Mouse (Mus musculus) thymus, adult 2 months (tissue): Measurements from ENCODE around the gene 1810043G02Rik.

Experiments
- CTCF ChIP-seq: fragments of 200-500 bp; IDR thresholded peaks from 2 replicates; pipeline ENCODE4 v1.5.1; 2012; ENCODE audit warnings: mild to moderate bottlenecking, control low read depth, low read length, moderate library complexity, borderline replicate concordance; ENCODE audit not compliant: control insufficient read depth, poor library complexity, insufficient read depth; ENCODE audit errors: extremely low read depth
- POLR2A ChIP-seq: fragments of 200-500 bp; IDR thresholded peaks from 2 replicates; pipeline ENCODE4 v1.6.1; 2012; ENCODE audit warnings: mild to moderate bottlenecking, low read length, control low read depth, moderate library complexity; ENCODE audit not compliant: control insufficient read depth, poor library complexity, insufficient read depth; ENCODE audit errors: extremely low read depth

DNA sequence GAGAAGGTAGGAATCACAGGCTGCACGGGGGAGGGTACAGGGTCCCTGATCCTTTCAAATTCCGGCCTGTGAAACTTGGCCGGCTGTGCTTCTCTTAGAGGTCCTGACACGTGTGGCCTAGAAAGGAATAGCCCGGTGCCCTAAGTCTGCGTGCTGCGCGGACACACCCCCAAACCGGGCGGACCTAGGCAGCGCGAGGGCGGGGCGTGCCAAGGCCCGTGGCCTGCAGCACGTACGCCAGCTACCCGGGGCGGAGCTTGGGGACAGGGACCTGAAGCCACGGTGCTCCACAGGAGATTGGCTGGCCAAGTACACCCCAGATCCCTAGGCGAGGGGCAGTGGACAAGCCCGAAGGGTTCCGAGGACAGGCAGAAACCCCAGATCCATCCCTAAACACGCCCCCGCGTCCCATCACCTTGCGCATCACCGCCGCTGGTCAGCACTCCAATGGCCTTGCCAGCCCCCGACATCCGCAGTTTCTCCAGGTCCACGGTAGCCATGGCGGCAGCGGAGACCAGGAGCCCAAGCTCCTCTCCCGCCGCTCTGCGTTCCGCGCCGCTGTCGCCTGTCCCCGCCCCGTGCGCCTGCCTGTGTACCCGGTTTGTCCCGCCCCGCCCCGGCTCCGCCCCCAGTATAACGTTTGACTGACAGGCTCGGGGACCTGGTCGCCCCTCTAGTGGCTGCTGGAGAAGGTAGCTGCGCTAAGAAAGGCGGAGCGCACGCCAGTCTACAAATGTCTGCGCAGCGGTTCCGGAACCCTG lies 31.0 kb downstream of the 1810043G02Rik start:
- TF ChIP-seq CTCF = peak; percentile 81
- peak; percentile 65; the same call in 1 of the 2 replicates for TF ChIP-seq POLR2A
